Mouse (Mus musculus) liver, embryonic 15.5 days (tissue): Measurements from ENCODE around the gene Tdp1. TPM values are rescaled to one million over a fixed set of nuclear protein-coding genes. Genes with fewer than 3 reads are reported as not detected.

Source experiments
- ATAC-seq: fragments of 200-750 bp; cut with Nextera tagmentation; 2 replicates; pipeline ENCODE4 v1.8.0; 2017; ENCODE audit warnings: moderate number of reproducible peaks, mild to moderate bottlenecking, moderate library complexity; ENCODE audit not compliant: insufficient read depth
- H3K27ac ChIP-seq: fragments of 300-500 bp; sonication (generic); replicated peaks from 2 replicates; pipeline ENCODE4 v1.5.1; 2015; ENCODE audit warnings: mild to moderate bottlenecking, inconsistent platforms
- H3K27me3 ChIP-seq: fragments of 300-500 bp; sonication (generic); 2 replicates; pipeline ENCODE4 v1.6.1; 2015; ENCODE audit warnings: mild to moderate bottlenecking, inconsistent platforms
- H3K36me3 ChIP-seq: fragments of 300-500 bp; sonication (generic); replicated peaks from 2 replicates; pipeline ENCODE4 v1.6.1; 2015; ENCODE audit warnings: moderate library complexity, mild to moderate bottlenecking, inconsistent platforms
- H3K4me1 ChIP-seq: fragments of 300-500 bp; sonication (generic); replicated peaks from 2 replicates; pipeline ENCODE4 v1.6.1; 2015; ENCODE audit warnings: inconsistent platforms
- H3K4me2 ChIP-seq: fragments of 300-500 bp; sonication (generic); 2 replicates; pipeline ENCODE4 v1.6.1; 2015; ENCODE audit warnings: moderate library complexity, mild to moderate bottlenecking, inconsistent platforms
- H3K4me3 ChIP-seq: fragments of 300-500 bp; sonication (generic); replicated peaks from 2 replicates; pipeline ENCODE4 v1.5.1; 2015; ENCODE audit warnings: mild to moderate bottlenecking, inconsistent platforms
- H3K9ac ChIP-seq: fragments of 300-500 bp; sonication (generic); 2 replicates; pipeline ENCODE4 v1.6.1; 2015; ENCODE audit warnings: moderate library complexity, mild to moderate bottlenecking, inconsistent platforms
- H3K9me3 ChIP-seq: fragments of 300-500 bp; sonication (generic); replicated peaks from 2 replicates; pipeline ENCODE4 v1.6.1; 2016; ENCODE audit warnings: inconsistent platforms
- WGBS: fragments of 180-500 bp; shearing (Covaris S2); methylation state at CpG from one replicate; pipeline ENCODE4 v1.1.7; 2015; ENCODE audit warnings: mixed read lengths; ENCODE audit not compliant: insufficient replicate concordance; 5-methylcytosine and 5-hydroxymethylcytosine counted together
- polyA plus RNA-seq: library from polyadenylated mRNA; unstranded; fragments of >200 nt; fragmentation: Nextera tagmentation; extraction: Ambion mirVana; gene quantifications from 2 replicates; pipeline ENCODE4 v1.2.1, GENCODE M21; 2015

Gene Tdp1
- polyA plus RNA-seq, 1 experiment from 2014 or later, result 23.3 TPM

DNA sequence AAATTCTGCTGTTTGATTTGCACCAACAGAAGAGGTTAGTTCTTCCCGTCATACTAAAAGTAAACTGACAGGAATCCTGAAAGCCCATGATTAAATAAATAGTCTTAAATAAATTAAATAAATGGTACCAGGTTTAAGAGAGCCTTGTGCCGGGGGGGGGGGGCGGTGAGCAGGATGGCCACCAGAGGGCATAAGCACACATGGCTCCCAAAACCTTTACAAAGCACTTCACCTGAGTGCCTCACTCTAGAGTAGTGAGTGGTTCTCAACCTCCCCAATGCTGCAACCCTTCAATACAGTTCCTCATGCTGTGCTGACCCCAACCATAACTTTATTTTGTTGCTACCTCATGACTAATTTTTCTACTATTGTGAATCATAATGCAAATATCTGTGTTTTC lies 15.7 kb downstream of the Tdp1 start:
- Histone ChIP-seq H3K4me3 (no peak overlapping the region), H3K4me2 (no peak overlapping the region), H3K9ac (no peak overlapping the region), H3K4me1 (no peaks in the 10 kb centered on the region), H3K9me3 (no peaks in the 10 kb centered on the region), H3K27ac (no peak overlapping the region), H3K27me3 (no peaks in the 10 kb centered on the region), H3K36me3 (peaks cover 50% of the 10 kb centered on the region)
- 24% methylated on average over 3 of the region's 3 CpGs for WGBS
- no peak for ATAC-seq

- Histone ChIP-seq H3K4me2 (no peak overlapping the region), H3K4me3 (no peak overlapping the region), H3K27ac (no peak overlapping the region), H3K27me3 (no peaks in the 10 kb centered on the region), H3K36me3 (peaks cover 48% of the 10 kb centered on the region), H3K9ac (no peak overlapping the region), H3K4me1 (no peaks in the 10 kb centered on the region), H3K9me3 (no peaks in the 10 kb centered on the region)
- WGBS, result 60% methylated on average over 8 of the region's 8 CpGs
- ATAC-seq, result no peak
Measured at GRCm38 (mm10) chr12:99901973-99902866, 17.9 kb downstream of the Tdp1 start.

DNA sequence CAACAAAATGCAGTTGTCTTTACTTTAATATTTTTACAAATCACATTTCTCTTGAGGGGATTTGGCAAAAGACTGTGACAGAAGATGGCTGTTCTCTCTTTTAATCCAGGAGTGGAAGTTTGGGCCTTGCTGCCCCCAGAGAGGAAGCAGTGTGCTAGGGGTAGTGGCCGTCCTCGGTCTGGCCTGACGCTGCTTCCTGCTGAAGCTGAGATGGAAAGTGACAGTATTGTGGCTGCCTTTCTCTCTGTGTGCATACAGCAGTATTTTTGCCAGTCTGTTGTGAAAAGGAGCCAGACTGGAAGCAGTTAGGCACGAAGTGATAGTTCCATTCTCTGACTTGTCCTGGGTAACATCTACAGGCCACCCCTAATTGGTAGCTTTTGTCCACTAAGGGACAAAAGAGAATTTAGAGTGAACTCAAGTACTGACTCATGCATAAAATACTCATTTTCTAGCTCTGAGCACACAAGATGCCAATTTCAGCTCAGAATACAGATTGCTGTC lies 18.6 kb downstream of the Tdp1 start:
- Histone ChIP-seq H3K4me1 (no peaks in the 10 kb centered on the region), H3K9me3 (no peaks in the 10 kb centered on the region), H3K27ac (no peak overlapping the region), H3K36me3 (peaks cover 48% of the 10 kb centered on the region), H3K27me3 (no peaks in the 10 kb centered on the region), H3K4me2 (no peak overlapping the region), H3K9ac (no peak overlapping the region), H3K4me3 (no peak overlapping the region)
- 53% methylated on average over 4 of the region's 4 CpGs for WGBS
- ATAC-seq, result no peak

DNA sequence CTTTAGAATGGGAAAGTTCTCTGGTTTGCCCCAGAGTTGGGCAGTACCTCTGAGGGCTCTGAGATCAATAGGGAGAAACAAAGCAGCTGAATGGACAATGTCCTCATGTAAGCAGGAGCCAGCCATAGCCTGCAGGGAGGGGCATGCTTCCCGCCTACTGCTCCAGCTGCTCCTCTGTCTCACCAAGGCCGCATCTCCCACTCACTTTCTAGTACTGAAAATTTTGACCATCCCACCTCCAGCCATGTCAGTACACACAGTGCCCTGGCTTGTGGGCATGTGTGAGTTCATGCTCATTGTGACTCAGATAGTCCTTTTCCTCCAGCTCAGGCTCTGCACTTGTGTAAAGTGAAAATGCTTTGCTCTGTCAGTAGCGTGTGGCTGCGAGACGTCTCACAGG lies 20.2 kb downstream of the Tdp1 start:
- Histone ChIP-seq H3K27me3 (no peaks in the 10 kb centered on the region), H3K36me3 (peaks cover 46% of the 10 kb centered on the region), H3K4me1 (no peaks in the 10 kb centered on the region), H3K9ac (no peak overlapping the region), H3K4me3 (no peak overlapping the region), H3K27ac (no peak overlapping the region), H3K9me3 (no peaks in the 10 kb centered on the region), H3K4me2 (no peak overlapping the region)
- ATAC-seq, result no peak
- 85% methylated on average over 5 of the region's 5 CpGs for WGBS

- ATAC-seq, result no peak
- Histone ChIP-seq H3K27me3 (no peaks in the 10 kb centered on the region), H3K4me1 (no peaks in the 10 kb centered on the region), H3K36me3 (peaks cover 38% of the 10 kb centered on the region), H3K4me2 (no peak overlapping the region), H3K27ac (no peak overlapping the region), H3K9me3 (no peaks in the 10 kb centered on the region), H3K9ac (no peak overlapping the region), H3K4me3 (no peak overlapping the region)
- WGBS, result 74% methylated on average over 12 of the region's 12 CpGs
Measured at GRCm38 (mm10) chr12:99911466-99911865, 27.1 kb downstream of the Tdp1 start.

DNA sequence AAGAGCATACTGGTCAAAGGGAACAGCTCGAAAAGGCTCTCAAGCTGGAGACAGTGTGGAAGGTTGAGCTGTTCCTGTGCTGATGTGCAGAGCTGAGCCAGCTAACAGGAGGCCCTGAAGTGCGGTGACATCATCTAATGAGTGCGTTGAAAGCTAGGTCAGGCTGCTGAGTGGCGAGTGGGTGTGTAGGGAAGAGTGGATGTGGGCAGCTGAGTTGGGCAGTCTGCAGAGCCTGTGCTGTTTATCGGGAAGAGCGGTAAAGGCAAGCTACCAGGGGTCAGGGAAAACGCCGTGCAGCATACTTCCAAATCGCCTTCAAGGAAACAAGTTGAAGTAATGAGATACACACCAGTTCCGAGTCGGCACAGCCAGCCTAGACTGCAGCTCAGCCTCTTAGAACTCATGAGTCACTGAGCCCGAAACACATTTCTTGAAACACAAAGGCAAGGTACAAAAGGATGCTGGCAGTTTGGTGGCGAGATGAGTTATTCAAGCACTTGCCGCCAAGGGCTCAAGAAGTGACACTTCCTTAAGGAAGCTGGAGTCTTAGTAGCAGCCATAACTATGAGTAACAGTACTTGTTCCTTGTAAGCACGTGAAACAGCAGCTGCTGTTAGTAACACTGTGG lies 33.6 kb downstream of the Tdp1 start:
- Histone ChIP-seq H3K9ac (no peak overlapping the region), H3K36me3 (peaks cover 22% of the 10 kb centered on the region), H3K27me3 (no peaks in the 10 kb centered on the region), H3K27ac (no peak overlapping the region), H3K9me3 (no peaks in the 10 kb centered on the region), H3K4me1 (no peaks in the 10 kb centered on the region), H3K4me3 (no peak overlapping the region), H3K4me2 (no peak overlapping the region)
- 79% methylated on average over 15 of the region's 15 CpGs for WGBS
- no peak for ATAC-seq

DNA sequence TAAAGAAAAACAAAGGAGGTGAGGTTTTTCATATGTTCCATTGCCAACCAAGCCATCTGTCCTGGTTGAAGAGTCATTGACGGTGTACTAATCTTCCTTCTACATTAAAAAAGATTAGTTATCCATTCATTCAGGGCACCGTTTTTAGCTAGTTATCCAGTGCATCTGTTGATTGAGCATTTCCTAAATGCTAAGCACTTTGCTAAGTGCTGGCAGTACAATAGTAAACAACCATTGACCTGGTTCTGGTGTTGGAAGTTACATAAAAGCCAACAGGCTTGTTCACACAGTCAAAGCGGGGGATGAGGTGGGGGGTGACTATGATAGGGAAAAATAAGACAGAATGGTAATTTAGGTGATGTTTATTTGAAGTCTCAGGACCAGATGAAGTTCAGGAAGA lies 35.3 kb downstream of the Tdp1 start:
- peaks cover 18% of the 10 kb centered on the region for H3K36me3 ChIP-seq
- H3K27ac ChIP-seq, result no peak overlapping the region
- H3K4me2 ChIP-seq, result no peak overlapping the region
- H3K9me3 ChIP-seq, result no peaks in the 10 kb centered on the region
- WGBS, result 78% methylated on average over 3 of the region's 3 CpGs
- no peaks in the 10 kb centered on the region for H3K4me1 ChIP-seq
- no peak overlapping the region for H3K4me3 ChIP-seq
- H3K27me3 ChIP-seq, result no peaks in the 10 kb centered on the region
- ATAC-seq, result no peak
- no peak overlapping the region for H3K9ac ChIP-seq

DNA sequence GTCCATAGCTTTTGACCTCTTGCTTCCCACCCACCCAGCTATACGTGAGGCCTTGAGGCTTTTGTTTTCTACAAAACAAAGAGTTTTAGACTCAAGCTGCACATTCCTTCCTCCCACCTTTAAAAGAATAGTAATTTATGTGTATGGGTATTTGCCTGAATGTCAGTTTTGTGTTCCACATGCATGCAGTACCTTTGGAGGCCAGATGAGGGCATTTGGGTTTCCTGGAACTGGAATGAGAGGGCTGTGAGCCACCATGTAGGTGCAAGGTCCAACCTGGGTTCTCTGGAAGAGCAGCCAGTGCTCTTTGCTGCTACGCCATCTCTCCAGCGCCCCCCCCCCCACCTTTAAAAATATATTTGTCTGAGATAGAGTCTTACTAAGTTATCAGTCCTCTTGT lies 36.7 kb downstream of the Tdp1 start:
- Histone ChIP-seq H3K4me3 (no peak overlapping the region), H3K27me3 (no peaks in the 10 kb centered on the region), H3K9ac (no peak overlapping the region), H3K4me1 (no peaks in the 10 kb centered on the region), H3K4me2 (no peak overlapping the region), H3K9me3 (no peaks in the 10 kb centered on the region), H3K27ac (no peak overlapping the region), H3K36me3 (peaks cover 8% of the 10 kb centered on the region; the same call in 1 of the 2 replicates)
- ATAC-seq, result no peak
- WGBS, result 73% methylated on average over 3 of the region's 3 CpGs

DNA sequence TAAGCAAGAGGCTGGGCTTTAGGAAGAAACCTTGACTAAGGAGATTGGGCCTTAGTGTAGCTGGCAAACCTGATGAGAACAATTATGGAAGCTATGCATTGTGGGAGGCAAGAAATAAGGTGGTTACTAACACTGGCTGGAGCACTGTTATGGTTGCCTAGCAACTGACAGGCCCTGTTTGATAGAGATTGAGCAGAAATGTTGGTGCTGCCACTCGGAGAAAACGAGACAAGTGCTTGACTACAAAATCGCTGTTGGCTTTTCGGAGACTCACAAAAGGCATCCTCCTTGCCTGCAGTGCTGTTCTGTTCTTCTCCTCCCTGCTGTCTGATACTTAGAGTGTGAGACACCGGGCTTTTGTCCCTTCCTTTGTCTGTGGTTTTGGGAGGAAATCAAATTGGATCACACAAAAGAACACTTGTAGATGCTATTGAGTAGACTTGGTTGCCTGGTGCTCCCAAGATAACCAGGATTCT lies 38.9 kb downstream of the Tdp1 start:
- Histone ChIP-seq H3K4me2 (no peak overlapping the region), H3K27me3 (no peaks in the 10 kb centered on the region), H3K4me3 (no peak overlapping the region), H3K27ac (no peak overlapping the region), H3K9me3 (no peaks in the 10 kb centered on the region), H3K4me1 (no peaks in the 10 kb centered on the region), H3K36me3 (no peaks in the 10 kb centered on the region), H3K9ac (no peak overlapping the region)
- no peak for ATAC-seq
- WGBS, result 70% methylated on average over 5 of the region's 5 CpGs

- WGBS, result 78% methylated on average over 5 of the region's 5 CpGs
- Histone ChIP-seq H3K4me3 (no peak overlapping the region), H3K9me3 (no peaks in the 10 kb centered on the region), H3K4me1 (no peaks in the 10 kb centered on the region), H3K27me3 (no peaks in the 10 kb centered on the region), H3K27ac (no peak overlapping the region), H3K9ac (no peak overlapping the region), H3K36me3 (no peaks in the 10 kb centered on the region), H3K4me2 (no peak overlapping the region)
- ATAC-seq, result no peak
Measured at GRCm38 (mm10) chr12:99923703-99924102, 39.4 kb downstream of the Tdp1 start.

DNA sequence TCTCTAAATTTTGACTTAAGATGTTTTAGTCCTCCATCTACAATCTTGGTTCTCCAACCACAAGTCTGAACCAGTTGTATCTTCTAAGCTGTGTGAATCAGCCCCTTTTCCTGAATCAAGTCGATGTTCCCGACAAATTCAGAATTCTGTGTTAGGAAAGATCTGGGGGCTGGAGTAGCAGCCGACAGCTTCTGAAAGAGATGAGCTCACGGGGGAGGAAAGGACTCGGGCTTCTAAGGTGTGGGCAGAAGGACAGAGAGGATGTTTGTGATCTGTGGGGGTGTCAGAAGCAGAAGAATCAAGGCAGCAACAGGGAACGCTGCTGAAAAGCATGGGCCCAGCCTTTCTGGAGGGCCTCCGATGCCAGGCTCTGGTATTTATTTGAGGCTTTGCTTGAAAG lies 44.0 kb downstream of the Tdp1 start:
- ATAC-seq, result no peak
- Histone ChIP-seq H3K9me3 (no peaks in the 10 kb centered on the region), H3K27ac (no peak overlapping the region), H3K36me3 (no peaks in the 10 kb centered on the region; the same call in 1 of the 2 replicates), H3K9ac (no peak overlapping the region), H3K4me3 (no peak overlapping the region), H3K27me3 (no peaks in the 10 kb centered on the region), H3K4me2 (no peak overlapping the region), H3K4me1 (no peaks in the 10 kb centered on the region)
- WGBS, result 78% methylated on average over 7 of the region's 7 CpGs
